Mouse (Mus musculus): Measurements from ENCODE around the gene Hnrnpll.

DNA sequence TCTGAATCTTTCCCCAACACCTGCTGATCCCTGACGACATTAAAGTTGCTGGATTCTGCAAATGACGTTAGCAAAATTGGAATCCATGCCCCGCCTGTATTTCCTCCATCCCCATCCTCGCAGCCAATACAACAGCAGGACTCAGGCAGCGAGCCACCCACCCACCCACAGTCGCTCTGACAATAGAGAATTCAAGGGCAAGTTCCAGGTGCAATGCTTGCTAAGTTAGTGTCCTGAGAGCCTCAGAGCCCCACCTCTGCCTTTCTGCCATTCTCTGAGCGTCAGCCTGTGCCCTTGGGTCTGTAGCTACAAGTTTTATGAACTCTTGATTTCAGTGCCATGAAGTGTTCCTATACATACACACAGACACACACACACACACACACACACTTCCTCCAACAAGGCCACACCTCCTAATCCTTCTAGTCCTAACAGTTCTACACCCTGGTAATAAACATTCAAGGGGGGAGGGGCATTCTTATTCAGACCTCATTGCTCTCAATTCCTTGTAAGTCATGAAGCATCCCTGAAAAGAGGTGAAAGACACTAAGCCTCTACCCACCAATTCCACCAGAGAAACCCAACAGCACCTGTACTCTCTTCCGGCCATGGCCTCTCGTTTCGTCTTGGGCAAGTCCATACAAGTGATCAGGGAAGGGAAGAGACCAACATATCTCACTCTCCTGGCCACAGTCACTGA lies 81.6 kb downstream of the Hnrnpll start:
- TF ChIP-seq POLR2A (IDR thresholded peaks at IDR 0.05; ENCODE audit: control insufficient read depth, low read depth, low read length) (no peak), CTCF (IDR thresholded peaks at IDR 0.05; ENCODE audit: control insufficient read depth, insufficient read depth, insufficient replicate concordance, low read depth, low read length) (no peak)
